Mouse (Mus musculus) hindbrain, embryonic 11.5 days (tissue): ENCODE data around the gene Slc26a11. TPM values are rescaled to one million over a fixed set of nuclear protein-coding genes. Genes with fewer than 3 reads are reported as not detected.

Experiments
- ATAC-seq: fragments of 200-750 bp; cut with Nextera tagmentation; 2 replicates; pipeline ENCODE4 v1.8.0; 2017; ENCODE audit warnings: mild to moderate bottlenecking, moderate TSS enrichment, moderate library complexity; ENCODE audit not compliant: low FRiP score
- DNase-seq: peaks from one replicate; pipeline ENCODE4 v3.0.0-alpha.2; 2015; ENCODE audit warnings: low spot score
- H3K27ac ChIP-seq: fragments of 300-500 bp; sonication (generic); 2 replicates; pipeline ENCODE4 v1.5.1; 2014; ENCODE audit warnings: mild to moderate bottlenecking, low read depth, low read length
- H3K27me3 ChIP-seq: fragments of 300-500 bp; sonication (generic); 2 replicates; pipeline ENCODE4 v1.6.1; 2014; ENCODE audit warnings: mild to moderate bottlenecking, low read length, moderate library complexity, mixed read lengths; ENCODE audit not compliant: control insufficient read depth, insufficient read depth
- H3K36me3 ChIP-seq: fragments of 300-500 bp; sonication (generic); 2 replicates; pipeline ENCODE4 v1.6.1; 2014; ENCODE audit warnings: mild to moderate bottlenecking, low read length, moderate library complexity, mixed read lengths; ENCODE audit not compliant: control insufficient read depth, insufficient read depth
- H3K4me1 ChIP-seq: fragments of 300-500 bp; sonication (generic); replicated peaks from 2 replicates; pipeline ENCODE4 v1.6.1; 2014; ENCODE audit warnings: low read length, mixed read lengths; ENCODE audit not compliant: control insufficient read depth, insufficient read depth
- H3K4me2 ChIP-seq: fragments of 300-500 bp; sonication (generic); replicated peaks from 2 replicates; pipeline ENCODE4 v1.6.1; 2014; ENCODE audit warnings: mild to moderate bottlenecking, low read depth, low read length
- H3K4me3 ChIP-seq: fragments of 300-500 bp; sonication (generic); 2 replicates; pipeline ENCODE4 v1.5.1; 2014; ENCODE audit warnings: low read depth, low read length
- H3K9ac ChIP-seq: fragments of 300-500 bp; sonication (generic); 2 replicates; pipeline ENCODE4 v1.6.1; 2014; ENCODE audit warnings: low read depth, low read length
- H3K9me3 ChIP-seq: fragments of 300-500 bp; sonication (generic); 2 replicates; pipeline ENCODE4 v1.6.1; 2016; ENCODE audit warnings: low read length; ENCODE audit not compliant: control insufficient read depth
- WGBS: fragments of 180-500 bp; shearing (Covaris S2); extraction: QIAGEN DNeasy Blood & Tissue Kit; methylation state at CpG from one replicate; pipeline ENCODE4 v1.1.7; 2014; 5-methylcytosine and 5-hydroxymethylcytosine counted together
- polyA plus RNA-seq: library from polyadenylated mRNA; unstranded; fragments of >200 nt; fragmentation: Nextera tagmentation; extraction: Ambion mirVana; gene quantifications from 2 replicates; pipeline ENCODE4 v1.2.1, GENCODE M21; 2014

Slc26a11 gene
- polyA plus RNA-seq, 1 experiment from 2014 or later: 3.8 TPM

DNA sequence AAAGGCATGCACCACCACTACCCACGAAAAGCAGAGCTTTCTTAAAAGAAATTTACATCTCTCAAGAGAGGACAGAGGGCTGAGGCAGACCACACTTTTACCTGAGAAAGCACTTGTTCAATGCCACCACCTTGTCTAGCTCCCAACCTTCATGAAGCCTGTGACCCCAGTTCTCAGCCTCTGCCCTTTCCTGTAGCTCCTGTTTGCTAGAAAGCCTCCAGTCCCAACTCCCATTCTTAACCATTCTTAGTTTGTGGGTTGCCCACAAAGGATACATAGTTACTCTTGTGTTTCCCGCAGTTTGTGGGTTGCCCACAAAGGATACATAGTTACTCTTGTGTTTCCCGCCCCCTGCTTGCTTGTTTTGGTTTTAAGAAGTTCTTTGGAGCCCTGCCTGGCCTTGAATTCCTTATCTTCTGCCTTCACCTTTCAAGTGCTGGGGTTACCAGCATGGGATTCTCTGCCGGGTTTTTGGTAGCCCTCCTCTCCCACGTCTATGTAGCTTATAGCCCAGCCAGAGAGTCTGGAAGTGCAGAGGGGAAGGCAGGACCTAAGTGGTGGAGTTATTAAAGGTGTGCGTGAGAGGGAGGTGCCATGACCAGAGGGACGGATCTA, 36.1 kb downstream of the Slc26a11 start:
- no peaks in the 10 kb centered on the region for H3K36me3 ChIP-seq
- DNase-seq: peak; percentile 16
- no peak overlapping the region for H3K9ac ChIP-seq
- H3K9me3 ChIP-seq: no peaks in the 10 kb centered on the region
- peaks cover 5% of the 10 kb centered on the region; the same call in 1 of the 2 replicates for H3K4me1 ChIP-seq
- no peak overlapping the region for H3K4me2 ChIP-seq
- H3K4me3 ChIP-seq: no peak overlapping the region
- H3K27ac ChIP-seq: no peak overlapping the region
- ATAC-seq: no peak
- 31% methylated on average over 7 of the region's 7 CpGs for WGBS
- peaks cover 71% of the 10 kb centered on the region for H3K27me3 ChIP-seq

DNA sequence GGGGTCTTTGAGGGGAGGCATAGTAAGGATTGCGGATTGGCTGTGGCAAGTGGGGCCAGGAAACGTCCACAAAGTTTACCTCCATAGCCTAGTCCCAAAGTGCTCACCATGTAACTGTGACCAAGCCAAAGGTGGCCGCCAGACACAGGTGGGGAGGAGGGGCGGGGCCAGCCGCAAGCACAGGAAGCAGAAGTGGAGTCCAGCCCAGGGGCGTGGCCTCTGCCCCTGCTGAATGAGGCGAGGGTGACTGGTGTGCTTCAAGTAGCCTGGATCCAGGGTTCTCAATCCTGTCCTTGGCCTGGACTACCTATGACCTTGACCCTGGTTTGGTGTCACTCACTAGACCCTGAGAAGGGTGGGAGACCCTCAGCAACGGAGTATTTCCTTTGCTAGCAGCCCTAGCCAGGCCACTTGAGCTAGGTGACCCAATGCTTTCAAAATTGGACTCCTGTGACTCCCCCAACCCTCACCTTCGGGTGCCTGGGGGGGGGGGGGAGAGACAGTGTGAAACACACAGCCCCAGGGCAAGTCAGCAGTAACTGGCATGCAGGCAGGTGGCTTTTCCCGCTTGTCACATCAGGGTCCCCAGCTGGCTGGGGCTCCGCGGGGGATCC, 36.8 kb downstream of the Slc26a11 start:
- Histone ChIP-seq H3K4me3 (no peak overlapping the region), H3K9ac (no peak overlapping the region), H3K9me3 (no peaks in the 10 kb centered on the region), H3K27me3 (peaks cover 72% of the 10 kb centered on the region), H3K27ac (no peak overlapping the region), H3K4me2 (no peak overlapping the region), H3K4me1 (peaks cover 5% of the 10 kb centered on the region; the same call in 1 of the 2 replicates), H3K36me3 (no peaks in the 10 kb centered on the region)
- WGBS: 13% methylated on average over 12 of the region's 12 CpGs
- ATAC-seq (no peak), DNase-seq (peak; percentile 19)

DNA sequence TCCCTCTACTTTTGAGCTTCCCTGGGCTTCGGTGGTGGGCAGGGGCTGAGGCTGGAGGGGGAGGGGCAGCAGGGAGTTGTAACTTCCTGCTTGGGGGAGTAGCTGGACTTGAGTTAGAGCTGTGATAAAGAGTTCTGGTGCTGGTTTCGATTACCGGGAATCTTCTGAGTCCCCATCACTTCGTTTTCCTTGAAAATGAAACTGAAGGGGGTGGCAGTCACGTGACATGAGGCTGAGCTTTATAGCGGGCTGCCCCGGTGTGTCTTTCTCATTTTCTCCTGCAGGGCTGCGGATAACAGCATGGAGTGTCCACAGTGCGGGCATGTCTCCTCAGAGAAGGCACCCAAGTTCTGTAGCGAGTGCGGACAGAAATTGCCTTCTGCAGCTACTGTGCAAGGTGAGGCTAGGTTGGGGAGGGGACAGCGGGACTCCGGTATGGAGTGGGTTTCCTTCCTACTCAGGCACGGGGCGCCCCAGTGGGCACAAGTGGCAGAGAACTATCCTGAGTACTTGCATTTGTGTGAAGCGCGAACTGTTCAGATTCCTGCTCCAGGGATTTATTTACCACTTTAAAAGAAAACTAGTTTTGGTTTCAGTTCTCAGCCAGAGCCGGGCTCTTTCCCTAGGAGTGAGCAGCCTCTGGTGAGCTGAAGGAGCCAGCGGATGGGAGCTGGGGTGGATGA, 37.6 kb downstream of the Slc26a11 start, which contains the start of gene Rnf213:
Rnf213 (plus strand) TSS at position 301 of the 683 bp plus-strand sequence.
- H3K27me3 ChIP-seq: peaks cover 72% of the 10 kb centered on the region
- H3K4me2 ChIP-seq: peak within 1 kb of the TSS; percentile 41
- peaks cover 5% of the 10 kb centered on the region; the same call in 1 of the 2 replicates for H3K4me1 ChIP-seq
- H3K27ac ChIP-seq: no peak within 1 kb of the TSS
- peak within 1 kb of the TSS; percentile 32 for H3K4me3 ChIP-seq
- 2% methylated on average over 19 of the region's 19 CpGs for WGBS
- peak; percentile 67 for DNase-seq
- no peaks in the 10 kb centered on the region for H3K36me3 ChIP-seq
- H3K9ac ChIP-seq: peak within 1 kb of the TSS; percentile 34; the same call in 1 of the 2 replicates
- no peak for ATAC-seq
- no peaks in the 10 kb centered on the region for H3K9me3 ChIP-seq

DNA sequence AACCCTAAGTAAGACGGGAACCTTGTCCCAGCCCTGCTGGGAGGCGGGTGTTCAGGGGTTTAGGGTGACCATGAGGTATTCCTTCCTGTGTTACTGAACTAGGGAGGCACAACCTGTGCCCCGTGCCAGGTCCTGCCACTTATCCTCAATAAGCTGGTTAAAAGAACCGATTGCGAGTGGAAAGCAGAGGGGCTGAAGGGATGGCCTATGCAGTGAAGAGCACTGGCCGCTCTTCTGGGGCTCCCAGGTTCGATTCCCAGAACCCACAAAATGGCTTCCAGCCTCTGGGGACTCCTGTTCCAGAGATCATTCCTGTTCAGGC, 38.1 kb downstream of the Slc26a11 start:
- Histone ChIP-seq H3K27me3 (peaks cover 70% of the 10 kb centered on the region), H3K4me1 (peaks cover 5% of the 10 kb centered on the region; the same call in 1 of the 2 replicates), H3K36me3 (no peaks in the 10 kb centered on the region), H3K9ac (peak overlapping the region; percentile 34; the same call in 1 of the 2 replicates), H3K27ac (no peak overlapping the region), H3K4me3 (peak overlapping the region; percentile 32), H3K4me2 (peak overlapping the region; percentile 41), H3K9me3 (no peaks in the 10 kb centered on the region)
- WGBS: 25% methylated on average over 7 of the region's 7 CpGs
- ATAC-seq: no peak
- DNase-seq: no peak

DNA sequence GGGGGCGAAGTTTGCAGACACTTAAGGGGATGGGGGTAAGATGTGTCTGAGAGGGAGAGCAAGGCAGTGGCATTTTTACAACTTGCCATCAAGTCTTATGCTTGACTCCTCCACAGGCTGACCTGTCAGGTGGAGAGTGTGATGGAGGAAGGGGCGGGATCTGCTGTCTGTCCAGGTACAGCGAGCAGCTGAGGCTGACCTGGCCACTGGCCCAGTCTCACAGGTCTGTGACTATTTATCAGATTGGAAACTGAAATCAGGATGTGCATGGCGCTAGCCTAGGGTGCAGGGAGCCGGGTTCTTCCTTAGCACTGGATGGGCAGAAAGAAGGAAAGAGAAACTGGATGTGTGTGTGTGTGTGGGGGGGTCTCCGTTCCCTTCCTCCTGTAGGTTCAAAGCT, 38.9 kb downstream of the Slc26a11 start:
- ATAC-seq (no peak), DNase-seq (no peak)
- Histone ChIP-seq H3K27me3 (peaks cover 69% of the 10 kb centered on the region), H3K4me2 (no peak overlapping the region), H3K9ac (no peak overlapping the region), H3K36me3 (no peaks in the 10 kb centered on the region), H3K4me1 (peaks cover 5% of the 10 kb centered on the region; the same call in 1 of the 2 replicates), H3K4me3 (no peak overlapping the region), H3K9me3 (no peaks in the 10 kb centered on the region), H3K27ac (no peak overlapping the region)
- 47% methylated on average over 6 of the region's 6 CpGs for WGBS

DNA sequence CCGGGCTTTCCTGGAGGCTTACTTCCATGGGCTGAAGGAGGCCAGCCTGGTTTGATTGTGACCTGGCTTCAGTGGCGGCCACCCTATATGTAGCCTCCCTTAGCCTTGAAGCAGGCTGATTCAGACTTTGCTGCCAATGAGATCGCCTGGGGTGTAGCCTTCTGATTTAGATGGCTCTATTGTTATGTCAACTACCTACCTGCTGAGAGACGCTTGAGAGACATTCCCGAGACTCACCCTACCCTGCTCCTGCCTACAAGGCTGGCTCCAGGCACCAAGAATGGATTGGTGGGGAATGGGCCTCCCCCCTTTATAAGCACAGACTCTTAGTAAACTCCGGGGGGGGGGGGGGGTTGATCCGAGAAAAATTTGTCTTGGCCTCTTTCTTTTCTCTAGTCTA, 40.0 kb downstream of the Slc26a11 start:
- Histone ChIP-seq H3K4me3 (no peak overlapping the region), H3K36me3 (no peaks in the 10 kb centered on the region), H3K4me2 (no peak overlapping the region), H3K9me3 (no peaks in the 10 kb centered on the region), H3K27ac (no peak overlapping the region), H3K4me1 (0 out of 2 replicates have a peak, but pooled peaks cover 2% of the 10 kb centered on the region), H3K9ac (no peak overlapping the region), H3K27me3 (peaks cover 57% of the 10 kb centered on the region)
- 5% methylated on average over 7 of the region's 7 CpGs for WGBS
- DNase-seq: no peak
- ATAC-seq: no peak

DNA sequence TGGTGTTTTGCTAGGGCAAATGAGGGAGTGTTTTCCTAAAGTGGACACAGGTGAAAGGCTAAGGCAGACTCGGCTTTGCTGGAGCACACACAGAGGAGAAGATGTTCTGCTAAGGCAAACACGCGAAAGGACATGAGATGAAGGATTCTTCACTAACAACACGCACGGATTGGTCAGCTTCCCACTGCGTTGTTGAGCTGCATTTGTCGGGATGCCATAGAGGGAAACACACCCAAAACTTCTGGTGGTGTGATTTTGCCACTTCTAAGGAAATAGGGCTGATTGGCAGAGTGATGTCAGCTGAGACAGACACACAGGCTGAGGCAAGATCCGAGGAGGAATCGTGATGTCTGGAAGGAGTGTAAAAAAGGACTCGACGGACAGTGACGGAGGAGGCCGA, 40.6 kb downstream of the Slc26a11 start:
- Histone ChIP-seq H3K4me2 (no peak overlapping the region), H3K4me3 (no peak overlapping the region), H3K36me3 (no peaks in the 10 kb centered on the region), H3K9me3 (no peaks in the 10 kb centered on the region), H3K27me3 (peaks cover 52% of the 10 kb centered on the region), H3K27ac (no peak overlapping the region), H3K4me1 (0 out of 2 replicates have a peak, but pooled peaks cover 2% of the 10 kb centered on the region), H3K9ac (no peak overlapping the region)
- WGBS: 14% methylated on average over 13 of the region's 13 CpGs
- ATAC-seq (no peak), DNase-seq (no peak)

DNA sequence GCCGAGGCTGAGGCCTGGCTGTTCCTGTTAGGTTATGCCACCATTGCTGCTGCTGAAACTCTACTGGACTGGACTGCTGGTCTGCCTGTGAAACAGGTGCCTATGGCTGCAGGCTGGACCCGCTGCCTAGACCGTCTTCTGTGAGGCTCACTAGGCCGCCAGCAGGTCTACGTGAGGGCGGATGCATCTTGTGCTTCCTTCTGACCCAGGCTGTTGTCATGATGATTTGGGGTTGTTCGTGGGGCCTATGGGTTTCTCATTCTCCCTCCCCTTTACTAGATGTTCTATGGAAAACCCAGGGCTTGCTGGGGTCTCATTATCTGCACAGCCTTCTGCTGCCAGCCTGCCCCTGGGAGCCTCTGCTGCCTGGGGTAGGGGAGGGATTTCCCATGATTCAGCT, 41.1 kb downstream of the Slc26a11 start:
- H3K4me3 ChIP-seq: no peak overlapping the region
- no peaks in the 10 kb centered on the region for H3K36me3 ChIP-seq
- 0 out of 2 replicates have a peak, but pooled peaks cover 2% of the 10 kb centered on the region for H3K4me1 ChIP-seq
- no peak for DNase-seq
- 27% methylated on average over 7 of the region's 7 CpGs for WGBS
- H3K9me3 ChIP-seq: no peaks in the 10 kb centered on the region
- no peak overlapping the region for H3K4me2 ChIP-seq
- H3K9ac ChIP-seq: no peak overlapping the region
- no peak for ATAC-seq
- peaks cover 47% of the 10 kb centered on the region for H3K27me3 ChIP-seq
- H3K27ac ChIP-seq: no peak overlapping the region
